Mouse (Mus musculus) liver, embryonic 18 days (tissue): Measurements from ENCODE around the gene Mageb3. TPM values are rescaled to one million over a fixed set of nuclear protein-coding genes. Genes with fewer than 3 reads are reported as not detected.

Experiments used
- polyA plus RNA-seq: library from polyadenylated mRNA; depleted of rRNA; stranded (reverse); fragments of >200 nt; gene quantifications from 2 replicates; pipeline ENCODE4 v1.2.3, GENCODE M21; 2012; rRNA removed

Gene Mageb3
- polyA plus RNA-seq: 0.02 and 0.06 TPM in 2 replicates

DNA sequence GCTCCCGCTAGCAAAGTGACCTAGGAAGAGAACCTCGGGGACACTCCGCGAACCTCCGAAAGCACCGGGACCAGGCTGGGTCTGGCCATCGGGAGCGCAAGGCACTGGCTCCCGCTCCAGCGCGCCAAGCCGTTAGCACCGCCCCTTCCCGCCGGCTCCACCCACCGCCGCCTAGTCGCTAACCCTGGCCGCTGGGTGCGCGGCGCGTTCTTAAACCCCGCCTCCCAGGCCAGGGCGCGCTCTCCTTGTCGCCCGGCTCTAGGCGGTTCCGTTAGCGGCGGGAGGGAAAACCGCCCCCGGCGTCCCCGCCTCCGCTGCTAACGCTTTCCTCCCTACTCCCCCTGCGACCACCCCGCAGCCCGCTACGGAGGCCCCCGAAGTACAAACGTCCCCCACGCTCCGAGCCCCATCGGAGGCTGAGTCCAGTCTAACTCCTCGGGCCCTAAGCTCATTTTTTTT is at the start of gene Mageb3, which contains the start of gene Ctdspl2:
Gene Mageb3, minus strand, starts transcription at position 328 of the 459 bp plus-strand sequence.
Gene Ctdspl2, plus strand, starts transcription at position 237 of the 459 bp plus-strand sequence.

Other genes starting within 250 kb of the Mageb3 start
- 0.05 and 0.08 TPM in 2 replicates for gene Frmd5, start 149.0 kb downstream of the Mageb3 start, polyA plus RNA-seq
- 3.7 and 4.0 TPM in 2 replicates for gene Casc4, start 89.1 kb downstream of the Mageb3 start, polyA plus RNA-seq
- 5.8 and 6.3 TPM in 2 replicates for gene Ctdspl2, start 91 bp downstream of the Mageb3 start, polyA plus RNA-seq
- 10.2 and 10.8 TPM in 2 replicates for gene Eif3j1, start 72.5 kb upstream of the Mageb3 start, polyA plus RNA-seq
- gene Spg11, start 162.3 kb upstream of the Mageb3 start, polyA plus RNA-seq: 2.9 and 3.1 TPM in 2 replicates
- 473 and 557 TPM in 2 replicates for gene B2m, start 191.6 kb upstream of the Mageb3 start, polyA plus RNA-seq
- gene Trim69, start 204.6 kb upstream of the Mageb3 start, polyA plus RNA-seq: 0.05 and 0.07 TPM in 2 replicates
- gene Patl2, start 230.1 kb upstream of the Mageb3 start, polyA plus RNA-seq: 0.13 and 0.18 TPM in 2 replicates
- not detected in 2 replicates for gene Terb2, start 230.2 kb upstream of the Mageb3 start, polyA plus RNA-seq